Mouse (Mus musculus) CD8-positive naive resting alpha-beta T cell, adult 2 months (primary cell): Measurements from ENCODE around the gene 4931414P19Rik.
"Not testable (repeated sequence)": the region's sequence is repeated elsewhere in the genome, so short reads cannot be mapped to it uniquely, and the experiment has no call there.

Source experiments
- DNase-seq, 2 experiments: peaks; one replicate each; pipeline ENCODE4 v3.0.0; 2022; ENCODE audit warnings: low read depth in 2 of 2, low spot score in 2 of 2

The 4931414P19Rik gene

DNA sequence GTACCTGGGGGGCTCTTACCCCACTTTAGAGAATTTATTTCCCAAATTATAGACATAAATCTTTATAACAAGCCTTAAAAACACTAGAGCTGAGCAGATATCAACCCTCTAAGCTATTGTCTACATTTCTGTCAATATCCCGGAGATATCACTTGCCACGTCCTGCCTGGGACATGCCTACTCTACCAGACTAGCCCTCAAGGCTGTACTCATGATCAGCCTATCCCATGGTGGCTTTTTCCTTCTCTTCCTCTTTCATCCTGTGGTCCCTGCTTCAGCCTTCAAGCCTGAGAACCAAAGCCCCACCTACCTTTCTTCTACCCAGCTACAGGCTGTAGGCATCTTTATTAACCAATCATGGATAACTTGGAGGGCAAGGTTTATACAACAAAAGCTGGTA lies 24.0 kb upstream of the 4931414P19Rik start:
- no peak for DNase-seq

DNA sequence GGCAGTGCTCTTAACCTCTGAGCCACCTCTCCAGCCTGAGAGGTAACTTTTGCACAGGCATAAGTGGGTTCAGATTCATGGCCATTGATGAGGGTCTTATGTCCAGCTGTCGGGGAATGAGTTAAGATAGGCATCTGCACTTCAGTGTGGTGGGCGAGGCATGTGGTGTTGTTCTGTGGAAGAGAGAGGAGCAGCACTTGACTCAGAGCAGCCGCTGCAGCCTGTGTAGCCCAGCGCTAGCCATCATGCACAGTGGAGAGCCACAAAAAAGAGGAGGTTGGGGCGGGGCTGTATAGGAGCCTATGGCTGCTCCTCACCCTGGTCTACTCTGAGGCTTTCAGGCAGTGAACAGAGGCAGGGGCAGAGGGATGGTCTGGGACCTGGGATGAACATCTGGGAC lies 22.3 kb upstream of the 4931414P19Rik start:
- DNase-seq, result no peak

- DNase-seq, result no peak
These were observed 19.2 kb upstream of the 4931414P19Rik start for GRCm38 (mm10) chr14:54624976-54625375.

DNA sequence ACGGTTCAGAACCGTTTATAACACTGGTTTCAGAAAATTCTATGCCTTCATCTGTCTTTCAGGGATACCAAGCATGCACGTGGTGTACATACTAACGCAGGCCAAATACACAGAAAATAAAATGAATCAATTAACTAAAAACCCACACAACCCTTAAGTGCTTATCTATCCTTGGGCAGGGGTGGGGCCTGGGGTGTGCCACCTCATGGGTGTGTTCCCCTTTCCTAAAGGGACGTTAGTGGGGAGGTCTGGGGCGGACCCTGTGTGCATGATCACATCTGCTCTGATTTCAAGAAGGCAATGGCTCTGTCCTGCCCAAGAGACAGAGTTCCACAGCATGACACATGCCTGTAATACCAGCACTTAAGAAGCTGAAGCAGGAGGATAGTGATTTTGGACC lies 17.5 kb upstream of the 4931414P19Rik start:
- DNase-seq, result no peak

GRCm38 (mm10) chr14:54621133-54621532 lies 15.3 kb upstream of the 4931414P19Rik start, which contains the start of gene Psmb11:
Gene Psmb11, plus strand, starts transcription at chr14:54621433.
- DNase-seq, result no peak

DNA sequence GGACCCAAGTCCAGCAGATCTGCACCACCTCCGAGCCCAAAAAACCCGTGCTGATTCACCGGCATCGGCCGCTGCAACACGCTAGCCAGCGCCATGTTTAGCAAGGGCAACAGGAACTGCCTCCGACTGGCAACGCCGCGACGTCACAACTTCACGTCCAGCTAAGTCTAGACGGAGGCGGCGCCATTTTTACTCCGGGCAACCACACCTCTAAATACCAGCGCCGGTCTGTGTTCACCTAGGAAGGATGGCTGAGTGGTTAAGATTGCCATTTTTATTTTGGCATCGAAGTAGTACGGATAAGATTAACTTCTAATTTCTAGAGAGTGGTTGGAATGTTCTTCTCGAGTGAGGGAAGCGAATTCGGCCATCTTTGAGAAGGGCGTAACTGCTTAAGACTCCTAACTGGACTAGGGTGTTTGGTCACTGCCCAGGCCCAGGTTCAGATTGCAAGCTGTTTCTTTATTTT lies 12.1 kb upstream of the 4931414P19Rik start, which contains the start of gene Psmb5:
TSS of gene Psmb5 (minus strand) at position 126 of the 469 bp plus-strand sequence.
- peak; percentile 78 to 81 for DNase-seq

DNA sequence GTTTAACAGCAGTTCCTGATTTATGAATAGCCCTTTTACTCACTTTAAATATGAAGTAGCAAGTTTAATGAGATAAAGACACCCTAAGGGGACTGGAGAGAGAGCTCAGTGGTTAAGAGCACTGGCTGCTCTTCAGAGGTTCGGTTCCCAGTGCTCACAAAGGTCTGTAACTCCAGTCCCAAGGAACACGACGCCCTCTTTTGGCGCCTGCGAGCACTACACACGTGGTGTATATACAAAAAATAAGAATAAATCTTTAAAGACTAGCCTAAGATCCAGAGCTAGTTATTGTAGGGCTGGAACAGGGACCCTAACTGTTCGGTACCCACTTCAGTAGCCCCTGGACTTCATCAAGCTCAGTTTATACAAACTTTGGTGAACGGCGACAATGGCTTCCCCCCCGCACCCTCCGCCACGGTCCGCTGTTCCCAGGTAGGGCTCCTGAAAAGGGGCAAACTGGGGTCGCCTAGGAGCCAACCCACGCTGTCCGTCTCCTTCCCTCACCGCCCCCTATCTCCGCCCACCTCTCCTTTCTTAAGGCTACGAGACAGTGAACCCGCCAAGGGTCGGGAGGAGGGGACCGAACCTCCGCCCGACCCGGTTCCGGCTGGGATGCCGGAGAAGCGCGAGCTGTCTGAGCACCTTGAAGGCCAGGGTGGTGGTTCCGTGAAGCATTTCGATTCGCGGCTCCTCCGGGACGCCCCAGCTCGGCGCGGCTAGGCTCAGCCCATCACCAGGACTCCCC lies 11.5 kb upstream of the 4931414P19Rik start:
- no peak for DNase-seq

- DNase-seq, result no peak
These were observed 10.5 kb upstream of the 4931414P19Rik start for GRCm38 (mm10) chr14:54616226-54616825.

- DNase-seq, result not testable (repeated sequence)
These were observed 8.3 kb upstream of the 4931414P19Rik start for GRCm38 (mm10) chr14:54614130-54614529.

- no peak for DNase-seq
These were observed 4.9 kb upstream of the 4931414P19Rik start for GRCm38 (mm10) chr14:54610648-54611047.

DNA sequence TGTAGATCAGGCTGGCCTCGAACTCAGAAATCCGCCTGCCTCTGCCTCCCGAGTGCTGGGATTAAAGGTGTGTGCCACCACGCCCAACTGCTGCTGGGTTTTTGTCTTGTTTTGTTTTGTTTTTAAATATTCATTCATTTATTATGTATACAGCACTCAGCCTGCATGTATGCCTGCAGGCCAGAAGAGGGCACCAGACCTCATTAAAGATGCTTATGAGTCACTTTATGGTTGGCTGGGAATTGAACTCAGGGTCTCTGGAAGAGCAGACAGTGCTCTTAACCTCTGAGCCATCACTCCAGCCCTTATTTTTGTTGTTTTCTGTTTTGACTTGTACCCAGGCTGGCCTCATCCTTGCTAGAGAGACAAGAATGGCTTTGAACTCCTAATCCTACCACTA lies 4.2 kb upstream of the 4931414P19Rik start:
- DNase-seq, result peak in 1 of 2 experiments; percentile 32

- DNase-seq, result no peak
These were observed 3.5 kb upstream of the 4931414P19Rik start for GRCm38 (mm10) chr14:54609245-54609644.

DNA sequence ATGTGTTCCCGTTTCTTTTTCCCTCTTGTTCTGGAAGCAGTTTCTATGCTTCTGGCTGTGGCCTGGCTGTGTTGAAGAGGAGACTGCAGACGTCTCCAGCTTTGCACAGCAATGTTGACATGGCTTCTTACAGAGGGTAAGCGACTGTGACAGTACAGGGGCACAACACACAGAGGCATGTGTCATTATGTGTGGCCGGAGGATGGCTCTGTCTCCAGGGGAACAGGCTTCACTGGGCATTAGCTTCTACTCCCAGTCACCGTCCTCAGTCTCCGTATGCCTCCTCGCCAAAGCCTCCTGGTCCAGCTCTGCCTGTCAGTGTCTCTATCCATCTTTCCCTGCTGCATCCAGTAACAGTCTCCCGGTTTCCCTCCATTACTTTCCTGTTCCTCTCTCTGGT lies 1.4 kb upstream of the 4931414P19Rik start:
- DNase-seq, result no peak

DNA sequence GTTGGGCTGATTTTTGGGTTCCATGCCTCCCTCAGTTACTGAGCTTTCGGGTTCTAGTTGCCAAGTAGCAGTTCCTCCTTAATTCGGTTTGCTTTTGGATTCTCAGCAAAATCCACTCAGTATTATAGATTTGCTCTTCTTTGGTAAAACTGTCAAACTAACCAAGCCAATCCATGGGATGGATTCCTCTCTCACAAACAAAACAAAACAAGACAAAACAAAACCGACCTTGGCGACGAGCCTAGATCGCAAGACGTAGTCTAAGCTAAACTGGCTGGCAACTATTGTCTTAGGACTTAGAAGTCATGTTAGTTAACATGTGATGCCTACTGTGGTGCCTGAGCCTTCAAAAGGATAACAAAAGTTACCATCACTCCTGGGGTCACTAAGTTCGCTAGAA lies 2.1 kb downstream of the 4931414P19Rik start:
- no peak for DNase-seq

DNA sequence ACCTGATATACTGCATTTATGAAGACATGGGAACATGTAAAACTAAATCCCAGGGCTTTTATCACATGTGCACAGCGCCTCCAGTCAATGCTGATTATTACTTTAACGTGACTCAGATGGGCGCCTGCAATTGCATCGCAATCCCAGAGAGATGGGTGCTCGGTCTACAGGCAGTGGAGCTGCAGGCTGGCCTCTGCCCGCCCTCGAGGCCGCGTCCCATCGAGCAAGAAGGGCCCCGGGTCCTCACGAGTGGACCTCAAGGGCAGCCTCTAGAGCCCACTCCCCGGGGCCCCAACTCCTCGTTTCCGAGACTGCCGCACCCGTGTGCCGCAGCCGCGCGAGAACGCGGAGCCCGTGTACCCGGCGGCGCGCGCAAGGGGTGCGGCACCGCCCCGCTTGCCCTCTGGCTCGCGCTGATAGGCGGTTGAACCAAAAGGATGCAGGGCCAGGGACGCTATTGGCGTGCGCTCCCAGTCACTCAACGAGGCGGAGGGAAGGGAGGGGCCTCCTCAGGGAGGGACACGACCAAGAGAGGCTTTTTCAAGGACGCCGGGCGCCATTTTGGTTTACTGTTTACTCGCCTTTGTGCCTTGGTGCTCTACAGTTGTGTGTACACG lies 2.6 kb downstream of the 4931414P19Rik start:
- DNase-seq, result peak; percentile 90 to 92

GRCm38 (mm10) chr14:54602613-54603012 lies 3.2 kb downstream of the 4931414P19Rik start:
- DNase-seq, result peak in 1 of 2 experiments; percentile 8

DNA sequence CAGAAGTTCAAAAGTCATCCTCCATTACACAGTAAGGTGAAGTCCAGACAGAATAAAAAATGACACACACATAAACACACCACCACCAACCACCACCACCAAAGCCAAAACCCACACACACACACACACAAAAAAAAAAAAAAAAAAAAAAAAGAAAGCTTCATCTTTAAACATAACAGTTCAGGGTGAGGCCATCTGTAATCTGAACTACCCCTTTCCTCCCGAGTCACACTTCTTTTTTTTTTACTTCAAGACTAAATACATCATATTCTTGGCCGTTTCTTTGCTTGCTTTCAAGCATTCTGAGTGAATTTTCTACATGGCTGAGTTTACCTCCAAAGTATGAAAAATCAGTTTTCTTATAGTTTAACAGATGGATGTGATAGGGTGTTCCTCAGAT lies 4.2 kb downstream of the 4931414P19Rik start:
- DNase-seq, result no peak

- no peak for DNase-seq
These were observed 8.7 kb downstream of the 4931414P19Rik start for GRCm38 (mm10) chr14:54597084-54597483.

DNA sequence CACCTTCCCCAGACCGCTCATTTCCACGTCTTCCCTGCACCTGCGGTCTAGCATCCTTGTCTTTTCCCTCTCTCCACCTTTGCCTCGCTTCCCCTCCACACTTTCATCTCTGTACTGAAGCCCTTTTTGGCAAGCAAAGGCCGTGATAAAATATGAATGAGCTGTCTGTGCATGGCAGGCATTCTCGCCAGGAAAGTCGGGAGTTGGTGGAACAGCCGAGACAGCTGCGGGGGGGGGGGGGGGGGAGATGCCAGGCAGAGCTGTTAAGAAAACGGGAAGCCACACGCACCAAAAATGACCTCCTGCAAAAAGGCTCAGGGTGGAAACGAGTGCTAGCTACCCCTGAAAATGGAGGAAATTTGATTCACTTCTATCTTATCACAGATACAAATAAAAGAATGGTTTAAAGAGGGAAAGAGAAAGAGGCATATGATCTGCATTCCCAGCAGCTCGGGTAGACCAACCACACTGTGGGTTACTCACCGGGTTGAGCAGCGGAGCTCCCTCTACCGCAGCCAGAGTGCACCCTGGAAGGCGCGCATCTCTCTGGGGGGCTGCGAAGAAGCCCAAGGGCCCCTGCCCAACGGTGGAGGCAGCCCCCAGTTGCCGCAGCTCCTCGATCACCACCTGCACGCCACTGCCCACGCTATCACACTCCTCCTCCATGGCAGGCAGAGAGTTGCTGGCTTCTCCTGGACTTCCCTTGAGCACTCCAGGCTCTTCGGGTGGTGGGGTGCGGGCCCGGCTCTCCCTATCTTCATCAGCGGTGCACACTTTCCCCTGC lies 11.0 kb downstream of the 4931414P19Rik start:
- no peak for DNase-seq

GRCm38 (mm10) chr14:54594055-54594454 lies 11.7 kb downstream of the 4931414P19Rik start:
- DNase-seq, result no peak

- DNase-seq, result no peak
These were observed 13.4 kb downstream of the 4931414P19Rik start for GRCm38 (mm10) chr14:54592319-54592934.
